Mouse (Mus musculus) lung, embryonic 16.5 days (tissue): ENCODE measurements around the gene Cdhr3. TPM values are rescaled to one million over a fixed set of nuclear protein-coding genes. Genes with fewer than 3 reads are reported as not detected.

Source experiments
- ATAC-seq: fragments of 200-750 bp; cut with Nextera tagmentation; 2 replicates; pipeline ENCODE4 v1.8.0; 2017; ENCODE audit warnings: low read depth, mild to moderate bottlenecking, moderate library complexity
- H3K27ac ChIP-seq: fragments of 300-500 bp; sonication (generic); 2 replicates; pipeline ENCODE4 v1.5.1; 2014; ENCODE audit warnings: mild to moderate bottlenecking, control low read depth, low read length
- H3K27me3 ChIP-seq: fragments of 300-500 bp; sonication (generic); 2 replicates; pipeline ENCODE4 v1.6.1; 2014; ENCODE audit warnings: low read depth, low read length, mixed read lengths; ENCODE audit not compliant: control insufficient read depth, insufficient read depth
- H3K36me3 ChIP-seq: fragments of 300-500 bp; sonication (generic); 2 replicates; pipeline ENCODE4 v1.6.1; 2014; ENCODE audit warnings: low read length; ENCODE audit not compliant: control insufficient read depth, insufficient read depth
- H3K4me1 ChIP-seq: fragments of 300-500 bp; sonication (generic); replicated peaks from 2 replicates; pipeline ENCODE4 v1.6.1; 2014; ENCODE audit warnings: low read length, mixed read lengths; ENCODE audit not compliant: control insufficient read depth, insufficient read depth
- H3K4me2 ChIP-seq: fragments of 300-500 bp; sonication (generic); 2 replicates; pipeline ENCODE4 v1.6.1; 2014; ENCODE audit warnings: low read depth, low read length, control low read depth
- H3K4me3 ChIP-seq: fragments of 300-500 bp; sonication (generic); 2 replicates; pipeline ENCODE4 v1.5.1; 2014; ENCODE audit warnings: mild to moderate bottlenecking, low read length, control low read depth
- H3K9ac ChIP-seq: fragments of 300-500 bp; sonication (generic); 2 replicates; pipeline ENCODE4 v1.6.1; 2014; ENCODE audit warnings: low read length, control low read depth
- H3K9me3 ChIP-seq: fragments of 300-500 bp; sonication (generic); 2 replicates; pipeline ENCODE4 v1.6.1; 2016; ENCODE audit warnings: low read length; ENCODE audit not compliant: control insufficient read depth
- WGBS: fragments of 180-500 bp; shearing (Covaris S2); extraction: QIAGEN DNeasy Blood & Tissue Kit; methylation state at CpG from one replicate; pipeline ENCODE4 v1.1.7; 2014; 5-methylcytosine and 5-hydroxymethylcytosine counted together
- polyA plus RNA-seq: library from polyadenylated mRNA; unstranded; fragments of >200 nt; fragmentation: Nextera tagmentation; extraction: Ambion mirVana; gene quantifications from 2 replicates; pipeline ENCODE4 v1.2.1, GENCODE M21; 2015

The Cdhr3 gene
- polyA plus RNA-seq, 1 experiment from 2014 or later = 1.2 TPM

GRCm38 (mm10) chr12:33021751-33022150 is 70.9 kb downstream of the Cdhr3 start:
- Histone ChIP-seq H3K9ac (no peak overlapping the region), H3K4me3 (no peak overlapping the region), H3K9me3 (no peaks in the 10 kb centered on the region), H3K27me3 (no peaks in the 10 kb centered on the region; the same call in 1 of the 2 replicates), H3K36me3 (no peaks in the 10 kb centered on the region), H3K27ac (no peak overlapping the region), H3K4me1 (0 out of 2 replicates have a peak, but pooled peaks cover 2% of the 10 kb centered on the region), H3K4me2 (no peak overlapping the region)
- WGBS = 77% methylated on average over 4 of the region's 4 CpGs
- no peak for ATAC-seq

- H3K9me3 ChIP-seq = no peaks in the 10 kb centered on the region
- H3K4me1 ChIP-seq = 0 out of 2 replicates have a peak, but pooled peaks cover 2% of the 10 kb centered on the region
- no peak overlapping the region for H3K4me2 ChIP-seq
- H3K27ac ChIP-seq = no peak overlapping the region
- no peak overlapping the region for H3K9ac ChIP-seq
- 69% methylated on average over 9 of the region's 9 CpGs for WGBS
- no peak overlapping the region for H3K4me3 ChIP-seq
- no peaks in the 10 kb centered on the region for H3K36me3 ChIP-seq
- ATAC-seq = no peak
- H3K27me3 ChIP-seq = no peaks in the 10 kb centered on the region; the same call in 1 of the 2 replicates
Observed at GRCm38 (mm10) chr12:33021140-33021539, 71.5 kb downstream of the Cdhr3 start.

GRCm38 (mm10) chr12:33020011-33020410 is 72.7 kb downstream of the Cdhr3 start:
- Histone ChIP-seq H3K4me3 (no peak overlapping the region), H3K9ac (no peak overlapping the region), H3K4me1 (0 out of 2 replicates have a peak, but pooled peaks cover 2% of the 10 kb centered on the region), H3K4me2 (no peak overlapping the region), H3K9me3 (no peaks in the 10 kb centered on the region), H3K36me3 (no peaks in the 10 kb centered on the region), H3K27ac (no peak overlapping the region), H3K27me3 (no peaks in the 10 kb centered on the region; the same call in 1 of the 2 replicates)
- 61% methylated on average over 6 of the region's 6 CpGs for WGBS
- no peak for ATAC-seq

- 64% methylated on average over 4 of the region's 4 CpGs for WGBS
- no peak overlapping the region for H3K4me3 ChIP-seq
- no peak for ATAC-seq
Observed at GRCm38 (mm10) chr12:33018601-33019000, 74.1 kb downstream of the Cdhr3 start.

GRCm38 (mm10) chr12:33016824-33017705 is 75.6 kb downstream of the Cdhr3 start:
- H3K4me1 ChIP-seq = 0 out of 2 replicates have a peak, but pooled peaks cover 2% of the 10 kb centered on the region
- 68% methylated on average over 7 of the region's 7 CpGs for WGBS
- H3K9ac ChIP-seq = no peak overlapping the region
- no peak for ATAC-seq
- H3K27me3 ChIP-seq = no peaks in the 10 kb centered on the region
- no peak overlapping the region for H3K4me2 ChIP-seq
- H3K4me3 ChIP-seq = no peak overlapping the region
- no peaks in the 10 kb centered on the region for H3K36me3 ChIP-seq
- H3K27ac ChIP-seq = no peak overlapping the region
- H3K9me3 ChIP-seq = no peaks in the 10 kb centered on the region

More at GRCm38 (mm10) chr12:33018601-33019000, 74.1 kb downstream of the Cdhr3 start:
- no peak overlapping the region for H3K4me2 ChIP-seq
- no peaks in the 10 kb centered on the region for H3K9me3 ChIP-seq
- no peak overlapping the region for H3K27ac ChIP-seq
- no peaks in the 10 kb centered on the region for H3K27me3 ChIP-seq
- H3K36me3 ChIP-seq = no peaks in the 10 kb centered on the region
- H3K9ac ChIP-seq = no peak overlapping the region
- 0 out of 2 replicates have a peak, but pooled peaks cover 2% of the 10 kb centered on the region for H3K4me1 ChIP-seq

GRCm38 (mm10) chr12:33015103-33015502 is 77.6 kb downstream of the Cdhr3 start:
- Histone ChIP-seq H3K27ac (no peak overlapping the region), H3K9me3 (no peaks in the 10 kb centered on the region), H3K4me3 (no peak overlapping the region), H3K4me2 (no peak overlapping the region), H3K9ac (no peak overlapping the region), H3K27me3 (no peaks in the 10 kb centered on the region), H3K4me1 (0 out of 2 replicates have a peak, but pooled peaks cover 2% of the 10 kb centered on the region), H3K36me3 (no peaks in the 10 kb centered on the region)
- WGBS = 92% methylated on average over 1 of the region's 1 CpGs
- ATAC-seq = no peak

- Histone ChIP-seq H3K27ac (no peak overlapping the region), H3K4me2 (no peak overlapping the region), H3K36me3 (no peaks in the 10 kb centered on the region), H3K9ac (no peak overlapping the region), H3K27me3 (no peaks in the 10 kb centered on the region), H3K4me3 (no peak overlapping the region), H3K9me3 (no peaks in the 10 kb centered on the region), H3K4me1 (peaks cover 6% of the 10 kb centered on the region)
- no peak for ATAC-seq
- WGBS = 56% methylated on average over 7 of the region's 7 CpGs
Observed at GRCm38 (mm10) chr12:33014050-33014796, 78.5 kb downstream of the Cdhr3 start.

GRCm38 (mm10) chr12:33010026-33010425 is 82.6 kb downstream of the Cdhr3 start:
- Histone ChIP-seq H3K27ac (no peak overlapping the region), H3K9ac (no peak overlapping the region), H3K4me2 (no peak overlapping the region), H3K4me1 (peaks cover 11% of the 10 kb centered on the region), H3K36me3 (no peaks in the 10 kb centered on the region), H3K27me3 (no peaks in the 10 kb centered on the region), H3K4me3 (no peak overlapping the region), H3K9me3 (no peaks in the 10 kb centered on the region)
- ATAC-seq = peak; percentile 53; the same call in 1 of the 2 replicates
- 25% methylated on average over 3 of the region's 3 CpGs for WGBS
